Mouse (Mus musculus): ENCODE data around the gene Ap4e1. TPM values are rescaled to one million over a fixed set of nuclear protein-coding genes. Genes with fewer than 3 reads are reported as not detected.
"Not testable (repeated sequence)": the region's sequence is repeated elsewhere in the genome, so short reads cannot be mapped to it uniquely, and the experiment has no call there.

Ap4e1 gene
- polyA plus RNA-seq, 1 experiment from 2014 or later: 12.4 TPM

DNA sequence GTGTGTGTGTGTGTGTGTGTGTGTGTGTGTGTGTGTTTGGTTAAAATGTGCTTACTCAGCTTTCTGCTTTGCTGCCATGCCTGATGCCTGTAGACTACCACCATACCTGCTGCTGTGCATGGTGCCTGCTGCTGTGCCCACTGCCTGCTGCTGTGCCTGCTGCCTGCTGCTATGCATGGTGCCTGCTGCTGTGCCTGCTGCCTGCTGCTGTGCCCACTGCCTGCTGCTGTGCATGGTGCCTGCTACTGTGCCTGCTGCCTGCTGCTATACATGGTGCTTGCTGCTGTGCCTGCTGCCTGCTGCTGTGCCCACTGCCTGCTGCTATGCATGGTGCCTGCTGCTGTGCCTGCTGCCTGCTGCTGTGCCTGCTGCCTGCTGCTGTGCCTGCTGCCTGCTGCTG, 81.6 kb downstream of the Ap4e1 start:
- not testable (repeated sequence) for H3K27me3 ChIP-seq (ENCODE audit: control insufficient read depth, insufficient read depth, low read depth, low read length); H3K36me3 ChIP-seq (ENCODE audit: control insufficient read depth, insufficient read depth, low read length)

DNA sequence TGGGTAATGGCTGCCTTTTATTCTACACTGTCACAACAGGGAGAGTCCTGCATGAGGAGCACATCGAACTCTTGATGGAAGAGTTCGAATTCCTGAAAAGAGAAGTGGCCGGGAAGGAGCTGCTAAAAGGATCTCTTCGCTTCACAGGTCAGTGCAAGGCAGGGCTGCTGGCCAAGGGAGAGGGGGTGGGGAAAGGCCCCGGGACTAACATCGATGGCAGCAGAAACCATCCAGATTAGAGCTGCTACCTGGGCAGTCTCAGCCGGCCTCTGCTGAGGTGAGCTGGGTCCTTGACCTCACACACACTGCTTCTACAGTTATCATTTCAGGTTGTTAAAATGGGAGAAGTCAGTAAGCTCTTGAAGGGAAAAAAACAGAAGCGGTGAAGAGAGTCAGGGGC, 83.5 kb downstream of the Ap4e1 start:
- no peaks in the 10 kb centered on the region for H3K4me1 ChIP-seq (replicated peaks; ENCODE audit: control insufficient read depth, insufficient read depth, low read length)
- 59% methylated on average over 8 of the region's 8 CpGs for WGBS
- ATAC-seq (ENCODE audit: low read depth): no peak

More for the DNA sequence above, 81.6 kb downstream of the Ap4e1 start:
- not testable (repeated sequence) for H3K4me1 ChIP-seq (replicated peaks; ENCODE audit: control insufficient read depth, insufficient read depth, low read length); H3K9me3 ChIP-seq (ENCODE audit: control insufficient read depth, low read length); ATAC-seq (ENCODE audit: low read depth); H3K27ac ChIP-seq (ENCODE audit: low read length); H3K4me2 ChIP-seq (ENCODE audit: low read depth, low read length); H3K4me3 ChIP-seq (ENCODE audit: low read length); H3K9ac ChIP-seq (ENCODE audit: low read length)

DNA sequence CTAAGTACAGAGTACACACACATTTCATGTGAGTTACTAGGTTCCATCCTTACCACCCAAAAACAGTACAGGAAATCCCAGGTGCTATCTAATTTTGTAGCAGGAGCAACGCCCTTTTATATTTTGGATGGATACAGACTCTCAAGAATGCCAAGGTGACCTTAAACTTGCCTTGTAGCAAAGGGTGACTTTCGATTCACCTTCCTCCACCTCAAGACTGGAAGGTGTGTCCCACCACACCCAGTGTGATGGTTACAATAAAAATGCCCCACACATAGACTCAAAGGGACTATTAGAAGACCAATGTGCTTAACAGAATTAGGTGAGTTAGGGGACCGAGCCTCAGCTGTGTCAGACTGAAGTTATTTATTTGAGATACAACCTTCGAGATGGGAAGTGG, 100.5 kb downstream of the Ap4e1 start:
- Histone ChIP-seq H3K36me3 (ENCODE audit: control insufficient read depth, insufficient read depth, low read length) (peaks cover 62% of the 10 kb centered on the region), H3K9me3 (ENCODE audit: control insufficient read depth, low read length) (no peaks in the 10 kb centered on the region), H3K4me1 (replicated peaks; ENCODE audit: control insufficient read depth, insufficient read depth, low read length) (no peaks in the 10 kb centered on the region), H3K4me3 (ENCODE audit: low read length) (no peak overlapping the region), H3K27ac (ENCODE audit: low read length) (no peak overlapping the region), H3K4me2 (ENCODE audit: low read depth, low read length) (no peak overlapping the region), H3K27me3 (ENCODE audit: control insufficient read depth, insufficient read depth, low read depth, low read length) (no peaks in the 10 kb centered on the region), H3K9ac (ENCODE audit: low read length) (no peak overlapping the region)
- 88% methylated on average over 4 of the region's 4 CpGs for WGBS
- ATAC-seq (ENCODE audit: low read depth): no peak

More for the DNA sequence above, 83.5 kb downstream of the Ap4e1 start:
- H3K9ac ChIP-seq (ENCODE audit: low read length): no peak overlapping the region
- H3K4me3 ChIP-seq (ENCODE audit: low read length): no peak overlapping the region
- H3K36me3 ChIP-seq (ENCODE audit: control insufficient read depth, insufficient read depth, low read length): peaks cover 3% of the 10 kb centered on the region; the same call in 1 of the 2 replicates
- H3K27ac ChIP-seq (ENCODE audit: low read length): no peak overlapping the region
- H3K9me3 ChIP-seq (ENCODE audit: control insufficient read depth, low read length): no peaks in the 10 kb centered on the region
- no peaks in the 10 kb centered on the region for H3K27me3 ChIP-seq (ENCODE audit: control insufficient read depth, insufficient read depth, low read depth, low read length)
- no peak overlapping the region for H3K4me2 ChIP-seq (ENCODE audit: low read depth, low read length)

Small RNA genes within 50 kb of the gene (microRNA-seq; reads per million reads assigned to microRNA genes)
- gene Gm24081: not detected

Other genes starting within 250 kb of the Ap4e1 start
- 1.7 and 2.2 TPM in 2 replicates for gene Usp50, start 225.2 kb upstream of the Ap4e1 start, polyA plus RNA-seq (2015; fragmentation: Nextera tagmentation; extraction: Ambion mirVana)
- gene Trpm7, start 132.5 kb upstream of the Ap4e1 start, polyA plus RNA-seq (2015; fragmentation: Nextera tagmentation; extraction: Ambion mirVana): 45.2 and 46.6 TPM in 2 replicates
- gene Sppl2a, start 75.5 kb upstream of the Ap4e1 start, polyA plus RNA-seq (2015; fragmentation: Nextera tagmentation; extraction: Ambion mirVana): 42.5 and 43.8 TPM in 2 replicates
- gene Blvra, start 61.9 kb downstream of the Ap4e1 start, polyA plus RNA-seq (2015; fragmentation: Nextera tagmentation; extraction: Ambion mirVana): 51.6 and 55.8 TPM in 2 replicates
- gene Ncaph, start 125.2 kb downstream of the Ap4e1 start, polyA plus RNA-seq (2015; fragmentation: Nextera tagmentation; extraction: Ambion mirVana): 102 and 108 TPM in 2 replicates
- 29.3 and 29.4 TPM in 2 replicates for gene Itpripl1, start 134.7 kb downstream of the Ap4e1 start, polyA plus RNA-seq (2015; fragmentation: Nextera tagmentation; extraction: Ambion mirVana)
- 1.8 and 1.9 TPM in 2 replicates for gene 1810024B03Rik, start 199.6 kb downstream of the Ap4e1 start, polyA plus RNA-seq (2015; fragmentation: Nextera tagmentation; extraction: Ambion mirVana)
- gene Snrnp200, start 199.7 kb downstream of the Ap4e1 start, polyA plus RNA-seq (2015; fragmentation: Nextera tagmentation; extraction: Ambion mirVana): 51.9 and 53.7 TPM in 2 replicates
- gene Ciao1, start 239.1 kb downstream of the Ap4e1 start, polyA plus RNA-seq (2015; fragmentation: Nextera tagmentation; extraction: Ambion mirVana): 69.9 and 75.9 TPM in 2 replicates
- 26.5 and 26.6 TPM in 2 replicates for gene Tmem127, start 239.2 kb downstream of the Ap4e1 start, polyA plus RNA-seq (2015; fragmentation: Nextera tagmentation; extraction: Ambion mirVana)

All from lung, embryonic 16.5 days (tissue).